Mouse (Mus musculus) ES-E14 (cell line): ENCODE measurements around the gene Hsf5. TPM values are rescaled to one million over a fixed set of nuclear protein-coding genes. Genes with fewer than 3 reads are reported as not detected.
A peak's percentile ranks its signal among the peaks of the same experiment; 100 is the strongest.

Experiments
- DNase-seq: peaks from one replicate; pipeline ENCODE4 v3.0.0-alpha.2; 2013; ENCODE audit warnings: low read depth, low spot score
- H3K27ac ChIP-seq: 2 replicates; pipeline ENCODE4 v1.5.1; 2012; ENCODE audit warnings: low read depth, mild to moderate bottlenecking, low read length, moderate library complexity, mixed read lengths; ENCODE audit not compliant: poor library complexity, insufficient read depth, severe bottlenecking
- H3K36me3 ChIP-seq: 2 replicates; pipeline ENCODE4 v1.6.1; 2012; ENCODE audit warnings: mild to moderate bottlenecking, low read length, moderate library complexity, mixed read lengths; ENCODE audit not compliant: control insufficient read depth, poor library complexity, insufficient read depth, severe bottlenecking
- H3K4me1 ChIP-seq, 2 experiments: fragments of 150-350 bp in 1 of 2; sonication (generic) in 1 of 2; 2 replicates each; pipeline ENCODE4 v1.6.1; 2012; ENCODE audit warnings: low read length in 2 of 2, mild to moderate bottlenecking in 1 of 2, mixed read lengths in 1 of 2; ENCODE audit not compliant: control insufficient read depth in 2 of 2, insufficient read depth in 2 of 2, poor library complexity in 1 of 2
- H3K4me3 ChIP-seq, 2 experiments: fragments of 150-350 bp in 1 of 2; sonication (generic) in 1 of 2; 2 replicates each; pipeline ENCODE4 v1.5.1; 2012; ENCODE audit warnings: low read length in 2 of 2, low read depth in 1 of 2, mild to moderate bottlenecking in 1 of 2, mixed read lengths in 1 of 2; ENCODE audit not compliant: insufficient read depth in 1 of 2, poor library complexity in 1 of 2, severe bottlenecking in 1 of 2
- H3K9ac ChIP-seq: 2 replicates; pipeline ENCODE4 v1.6.1; 2012; ENCODE audit warnings: low read depth, mild to moderate bottlenecking, low read length, mixed read lengths; ENCODE audit not compliant: poor library complexity, insufficient read depth, severe bottlenecking
- H3K9me3 ChIP-seq: fragments of 150-350 bp; sonication (generic); 2 replicates; pipeline ENCODE4 v1.6.1; 2012; ENCODE audit warnings: low read depth, mild to moderate bottlenecking, low read length; ENCODE audit not compliant: control insufficient read depth, insufficient read depth
- CHD2 ChIP-seq: IDR thresholded peaks from 2 replicates; pipeline ENCODE4 v1.6.1; 2014; ENCODE audit warnings: mild to moderate bottlenecking, low read depth, low read length, inconsistent platforms
- HCFC1 ChIP-seq: IDR thresholded peaks from 2 replicates; pipeline ENCODE4 v1.6.1; 2012; ENCODE audit warnings: low read length, inconsistent platforms, borderline replicate concordance; ENCODE audit not compliant: insufficient read depth
- MAFK ChIP-seq: IDR thresholded peaks from 2 replicates; pipeline ENCODE4 v1.6.1; 2014; ENCODE audit warnings: mild to moderate bottlenecking, low read depth, low read length, inconsistent platforms; ENCODE audit not compliant: insufficient read depth
- ZC3H11A ChIP-seq: IDR thresholded peaks from 2 replicates; pipeline ENCODE4 v1.6.1; 2012; ENCODE audit warnings: low read depth, mild to moderate bottlenecking, inconsistent platforms, low read length, borderline replicate concordance
- ZNF384 ChIP-seq: IDR thresholded peaks from 2 replicates; pipeline ENCODE4 v1.6.1; 2012; ENCODE audit warnings: low read depth, low read length, inconsistent platforms
- in situ Hi-C, 2 experiments: fragments of 600-800 bp; cut with MboI; formaldehyde crosslinking; loops; one replicate each; pipeline ENCODE4 v1.15.1; 2025; ENCODE audit warnings: low sequenced_read_pairs in 2 of 2, inconsistent platforms in 1 of 2; ENCODE audit not compliant: unreplicated experiment in 2 of 2
- total RNA-seq: library from RNA; depleted of rRNA; stranded (reverse); fragments of 300-350 nt; gene quantifications from 2 replicates; pipeline ENCODE4 v1.2.3, GENCODE M21; 2012

The Hsf5 gene
- total RNA-seq, 1 experiment, result 0.40 TPM

- no peak for DNase-seq
- Histone ChIP-seq H3K36me3 (no peaks in the 10 kb centered on the region; the same call in 1 of the 2 replicates), H3K27ac (no peak overlapping the region), H3K9ac (no peak overlapping the region), H3K9me3 (no peaks in the 10 kb centered on the region), H3K4me3 (no peak overlapping the region; a peak in 1 of 4 replicates), H3K4me1 (peaks cover 0 to 17% of the 10 kb centered on the region in 2 experiments; a peak in 3 of 4 replicates)
- no peak for TF ChIP-seq MAFK
- TF ChIP-seq CHD2, result no peak
- no peak for TF ChIP-seq ZNF384
- no peak for TF ChIP-seq ZC3H11A
- no peak for TF ChIP-seq HCFC1
- in situ Hi-C loops, result no loop called here
Measured at GRCm38 (mm10) chr11:87589605-87590004, 27.4 kb upstream of the Hsf5 start.

GRCm38 (mm10) chr11:87590841-87591525 lies 26.0 kb upstream of the Hsf5 start:
- peak overlapping the region; percentile 89 for H3K9ac ChIP-seq
- TF ChIP-seq HCFC1 (no peak), ZC3H11A (no peak), CHD2 (no peak), MAFK (no peak; the same call in 1 of the 2 replicates), ZNF384 (no peak)
- peaks cover 0 to 17% of the 10 kb centered on the region in 2 experiments; a peak in 3 of 4 replicates for H3K4me1 ChIP-seq
- H3K36me3 ChIP-seq, result no peaks in the 10 kb centered on the region; the same call in 1 of the 2 replicates
- peak overlapping the region; percentile 74 for H3K27ac ChIP-seq
- H3K9me3 ChIP-seq, result no peaks in the 10 kb centered on the region
- DNase-seq, result no peak
- in situ Hi-C loops, result no loop called here
- peak overlapping the region; percentile 89 to 100 for H3K4me3 ChIP-seq

- peak; percentile 86 for TF ChIP-seq ZNF384
- TF ChIP-seq HCFC1, result peak; percentile 30; the same call in 1 of the 2 replicates
- TF ChIP-seq MAFK, result 0 out of 2 replicates have a peak, but pooled peaks have one; percentile 23
- TF ChIP-seq CHD2, result peak; percentile 83
- no peak for TF ChIP-seq ZC3H11A
- Histone ChIP-seq H3K9ac (peak within 1 kb of the TSS; percentile 89), H3K27ac (peak within 1 kb of the TSS; percentile 74), H3K4me1 (peaks cover 0 to 22% of the 10 kb centered on the region in 2 experiments), H3K9me3 (no peaks in the 10 kb centered on the region), H3K4me3 (peak within 1 kb of the TSS; percentile 89 to 100), H3K36me3 (no peaks in the 10 kb centered on the region; the same call in 1 of the 2 replicates)
- DNase-seq, result peak; percentile 98
- in situ Hi-C loops, result no loop called here
Measured at GRCm38 (mm10) chr11:87591526-87592353, 25.2 kb upstream of the Hsf5 start, which contains the start of gene Mtmr4. Gene Mtmr4, plus strand, starts transcription at chr11:87592162.

GRCm38 (mm10) chr11:87592354-87592695 lies 24.6 kb upstream of the Hsf5 start:
- H3K4me1 ChIP-seq, result peaks cover 0 to 22% of the 10 kb centered on the region in 2 experiments

More at GRCm38 (mm10) chr11:87592354-87592695, 24.6 kb upstream of the Hsf5 start:
- TF ChIP-seq ZC3H11A (no peak), HCFC1 (no peak), ZNF384 (no peak), CHD2 (no peak), MAFK (no peak)
- Histone ChIP-seq H3K36me3 (peaks cover under 1% of the 10 kb centered on the region; the same call in 1 of the 2 replicates), H3K9me3 (no peaks in the 10 kb centered on the region), H3K9ac (peak overlapping the region; percentile 88), H3K4me3 (peak overlapping the region; percentile 73 to 100), H3K27ac (peak overlapping the region; percentile 61)
- no peak for DNase-seq
- in situ Hi-C loops, result no loop called here
